In genomic region chr7:127921516-127921915, GRCm38 (mm10) we compare ENCODE assay signal across 11 mouse cellular contexts. TPM values are rescaled to one million over a fixed set of nuclear protein-coding genes. Genes with fewer than 3 reads are reported as not detected.
DNase-seq lines count a peak whose midpoint lies in the region; ATAC-seq and TF ChIP-seq lines count a peak whose summit lies in the region.
"Had no signal": no experiment of that assay in that cellular context is flagged by ENCODE, and none has a peak within 500 bp of the region (broad histone marks: within the 10 kb centered on the region; RNA-seq: fewer than 3 reads in every experiment).

No protein-coding gene starts in this region.

- H3K36me3 ChIP-seq in liver, adult 2 months (ENCODE audit: control insufficient read depth, insufficient read depth, low read length) = peaks cover 8% of the 10 kb centered on the region; the same call in 1 of the 2 replicates
- H3K36me3 ChIP-seq in liver, embryonic 11.5 days (ENCODE audit: control insufficient read depth, insufficient read depth, low read length) = peaks cover 11% of the 10 kb centered on the region; the same call in 1 of the 2 replicates
- peaks cover 82% of the 10 kb centered on the region for H3K36me3 ChIP-seq in midbrain, embryonic 13.5 days
- peaks cover 92% of the 10 kb centered on the region for H3K36me3 ChIP-seq in limb, embryonic 10.5 days

- no peak for ATAC-seq in liver, embryonic 11.5 days (replicated peaks; ENCODE audit: low FRiP score)
- no peak for ATAC-seq in midbrain, embryonic 13.5 days

- WGBS in liver, adult 2 months = 63% methylated on average over 8 of the region's 8 CpGs
- WGBS in liver, embryonic 11.5 days = 66% methylated on average over 8 of the region's 8 CpGs
- 63% methylated on average over 8 of the region's 8 CpGs for WGBS in midbrain, embryonic 13.5 days
- WGBS in limb, embryonic 10.5 days = 70% methylated on average over 8 of the region's 8 CpGs

- H3K79me2 ChIP-seq in liver, adult 2 months (ENCODE audit: control insufficient read depth, insufficient read depth, low read length) = no peaks in the 10 kb centered on the region

- peak; percentile 57 for DNase-seq in embryo, embryonic 10 days (ENCODE audit: low spot score)
- DNase-seq in embryo, embryonic 11 days = no peak
- DNase-seq in liver, adult 2 months (ENCODE audit: extremely low read depth, low read depth, low spot score) = no peak
- DNase-seq in liver, embryonic 11.5 days (ENCODE audit: low spot score) = no peak
- DNase-seq in embryo, embryonic 10.5 days (ENCODE audit: low spot score) = peak; percentile 50
- peak; percentile 30 for DNase-seq in mesoderm, embryonic 11.5 days (ENCODE audit: low read depth, low spot score)
- no peak for DNase-seq in limb, embryonic 10.5 days (ENCODE audit: low spot score)
- DNase-seq: right cerebral cortex, postnatal 25 days had no signal

- no peak overlapping the region for H3K27ac ChIP-seq in liver, adult 2 months (replicated peaks; ENCODE audit: insufficient read depth, low read depth, low read length)
- no peak overlapping the region for H3K27ac ChIP-seq in liver, embryonic 11.5 days (ENCODE audit: low read depth, low read length)
- no peak overlapping the region for H3K27ac ChIP-seq in midbrain, embryonic 13.5 days
- no peak overlapping the region for H3K27ac ChIP-seq in limb, embryonic 10.5 days
- H3K27ac ChIP-seq: heart, embryonic 10.5 days; midbrain, embryonic 12.5 days had no signal

- no peak overlapping the region for H3K4me3 ChIP-seq in liver, adult 2 months (ENCODE audit: insufficient read depth, low read depth, low read length)
- no peak overlapping the region for H3K4me3 ChIP-seq in liver, embryonic 11.5 days (ENCODE audit: low read depth, low read length)
- H3K4me3 ChIP-seq in midbrain, embryonic 13.5 days (replicated peaks) = no peak overlapping the region
- H3K4me3 ChIP-seq in limb, embryonic 10.5 days = no peak overlapping the region
- H3K4me3 ChIP-seq: heart, embryonic 10.5 days; midbrain, embryonic 12.5 days had no signal

- H3K9me3 ChIP-seq in liver, embryonic 11.5 days (ENCODE audit: control insufficient read depth, low read length) = no peaks in the 10 kb centered on the region
- no peaks in the 10 kb centered on the region for H3K9me3 ChIP-seq in midbrain, embryonic 13.5 days
- H3K9me3 ChIP-seq in limb, embryonic 10.5 days (replicated peaks) = no peaks in the 10 kb centered on the region
- H3K9me3 ChIP-seq: heart, embryonic 10.5 days; midbrain, embryonic 12.5 days had no signal

- no peak for TF ChIP-seq POLR2A in liver, adult 2 months (IDR thresholded peaks at IDR 0.05; ENCODE audit: extremely low read depth, insufficient read depth, low read length)

- no peaks in the 10 kb centered on the region for H3K27me3 ChIP-seq in liver, adult 2 months (ENCODE audit: control insufficient read depth, insufficient read depth, low read length)
- H3K27me3 ChIP-seq in liver, embryonic 11.5 days (replicated peaks; ENCODE audit: control insufficient read depth, insufficient read depth, low read length) = no peaks in the 10 kb centered on the region
- no peaks in the 10 kb centered on the region for H3K27me3 ChIP-seq in midbrain, embryonic 13.5 days
- no peaks in the 10 kb centered on the region for H3K27me3 ChIP-seq in limb, embryonic 10.5 days (ENCODE audit: low read depth, poor library complexity, severe bottlenecking)
- H3K27me3 ChIP-seq: midbrain, embryonic 12.5 days had no signal

- no peak overlapping the region for H3K4me2 ChIP-seq in liver, embryonic 11.5 days
- H3K4me2 ChIP-seq in midbrain, embryonic 13.5 days (replicated peaks) = no peak overlapping the region
- H3K4me2 ChIP-seq: midbrain, embryonic 12.5 days had no signal

- H3K9ac ChIP-seq in liver, adult 2 months (ENCODE audit: low read depth, low read length) = no peak overlapping the region
- H3K9ac ChIP-seq in liver, embryonic 11.5 days (ENCODE audit: low read depth, low read length) = no peak overlapping the region
- no peak overlapping the region for H3K9ac ChIP-seq in midbrain, embryonic 13.5 days (replicated peaks)
- H3K9ac ChIP-seq: midbrain, embryonic 12.5 days had no signal

- H3K4me1 ChIP-seq in liver, adult 2 months (ENCODE audit: control insufficient read depth, insufficient read depth, low read length) = peaks cover 9% of the 10 kb centered on the region; the same call in 1 of the 2 replicates
- H3K4me1 ChIP-seq in liver, embryonic 11.5 days (replicated peaks; ENCODE audit: control insufficient read depth, insufficient read depth, low read length) = peaks cover 10% of the 10 kb centered on the region; the same call in 1 of the 2 replicates
- H3K4me1 ChIP-seq in midbrain, embryonic 13.5 days (replicated peaks) = no peaks in the 10 kb centered on the region
- no peaks in the 10 kb centered on the region for H3K4me1 ChIP-seq in limb, embryonic 10.5 days
- H3K4me1 ChIP-seq: midbrain, embryonic 12.5 days had no signal

- peak; percentile 57 for TF ChIP-seq CTCF in liver, adult 2 months (IDR thresholded peaks at IDR 0.05; ENCODE audit: low read depth, low read length)

RNA-seq across cellular contexts. Expression of gene Prss8, which starts 8.4 kb away (rescaled TPM):
- total RNA-seq in liver, adult 2 months (2014; rRNA removed) = 2.9 and 5.9 TPM in 2 replicates
- 3.8 and 8.6 TPM in 2 replicates for polyA plus RNA-seq in liver, adult 2 months (2012; rRNA removed)
- polyA plus RNA-seq in liver, embryonic 11.5 days (2014; fragmentation: Nextera tagmentation; extraction: Ambion mirVana) = 3.4 and 6.3 TPM in 2 replicates
- 0.20 and 0.35 TPM in 2 replicates for polyA plus RNA-seq in midbrain, embryonic 13.5 days (2015; fragmentation: Nextera tagmentation; extraction: Ambion mirVana)
- polyA plus RNA-seq in limb, embryonic 10.5 days (2016; fragmentation: Nextera tagmentation; extraction: Ambion mirVana) = 6.3 and 7.2 TPM in 2 replicates

RNA-seq across cellular contexts. Expression of gene Kat8, which starts 9.2 kb away (rescaled TPM):
- total RNA-seq in liver, adult 2 months (2014; rRNA removed) = 15.8 and 18.3 TPM in 2 replicates
- 11.5 and 12.6 TPM in 2 replicates for polyA plus RNA-seq in liver, adult 2 months (2012; rRNA removed)
- polyA plus RNA-seq in liver, embryonic 11.5 days (2014; fragmentation: Nextera tagmentation; extraction: Ambion mirVana) = 44.2 and 47.0 TPM in 2 replicates
- 51.0 and 56.0 TPM in 2 replicates for polyA plus RNA-seq in midbrain, embryonic 13.5 days (2015; fragmentation: Nextera tagmentation; extraction: Ambion mirVana)
- polyA plus RNA-seq in limb, embryonic 10.5 days (2016; fragmentation: Nextera tagmentation; extraction: Ambion mirVana) = 48.0 and 53.0 TPM in 2 replicates

RNA-seq across cellular contexts. Expression of gene Bckdk, which starts 17.6 kb away (rescaled TPM):
- total RNA-seq in liver, adult 2 months (2014; rRNA removed) = 8.2 and 12.0 TPM in 2 replicates
- 17.5 and 19.8 TPM in 2 replicates for polyA plus RNA-seq in liver, adult 2 months (2012; rRNA removed)
- 126 and 132 TPM in 2 replicates for polyA plus RNA-seq in liver, embryonic 11.5 days (2014; fragmentation: Nextera tagmentation; extraction: Ambion mirVana)
- polyA plus RNA-seq in midbrain, embryonic 13.5 days (2015; fragmentation: Nextera tagmentation; extraction: Ambion mirVana) = 74.7 and 74.8 TPM in 2 replicates
- polyA plus RNA-seq in limb, embryonic 10.5 days (2016; fragmentation: Nextera tagmentation; extraction: Ambion mirVana) = 130 and 137 TPM in 2 replicates

RNA-seq across cellular contexts. Expression of gene Prss36, which starts 25.0 kb away (rescaled TPM):
- 8.1 and 8.7 TPM in 2 replicates for total RNA-seq in liver, adult 2 months (2014; rRNA removed)
- polyA plus RNA-seq in liver, adult 2 months (2012; rRNA removed) = 17.2 and 18.2 TPM in 2 replicates
- 7.9 and 9.4 TPM in 2 replicates for polyA plus RNA-seq in liver, embryonic 11.5 days (2014; fragmentation: Nextera tagmentation; extraction: Ambion mirVana)
- 11.8 and 12.7 TPM in 2 replicates for polyA plus RNA-seq in midbrain, embryonic 13.5 days (2015; fragmentation: Nextera tagmentation; extraction: Ambion mirVana)
- 9.7 and 10.1 TPM in 2 replicates for polyA plus RNA-seq in limb, embryonic 10.5 days (2016; fragmentation: Nextera tagmentation; extraction: Ambion mirVana)

RNA-seq across cellular contexts. Expression of gene Vkorc1, which starts 26.1 kb away (rescaled TPM):
- total RNA-seq in liver, adult 2 months (2014; rRNA removed) = 261 and 316 TPM in 2 replicates
- polyA plus RNA-seq in liver, adult 2 months (2012; rRNA removed) = 833 and 889 TPM in 2 replicates
- polyA plus RNA-seq in liver, embryonic 11.5 days (2014; fragmentation: Nextera tagmentation; extraction: Ambion mirVana) = 108 and 110 TPM in 2 replicates
- polyA plus RNA-seq in midbrain, embryonic 13.5 days (2015; fragmentation: Nextera tagmentation; extraction: Ambion mirVana) = 51.9 and 54.9 TPM in 2 replicates
- polyA plus RNA-seq in limb, embryonic 10.5 days (2016; fragmentation: Nextera tagmentation; extraction: Ambion mirVana) = 48.3 and 51.8 TPM in 2 replicates

Comparison
In these comparisons a context has a peak if more than half of its experiments do, and no peak if none do; other contexts are left out.
1. DNase-seq: peak in embryo, embryonic 10 days (single experiment), embryo, embryonic 10.5 days (single experiment) and mesoderm, embryonic 11.5 days (single experiment); none in embryo, embryonic 11 days (single experiment), liver, adult 2 months (single experiment), liver, embryonic 11.5 days (single experiment) and limb, embryonic 10.5 days (single experiment).